Mouse (Mus musculus) C2C12 (cell line): ENCODE data around the gene Zfyve21.

Experiments used
- CEBPB ChIP-seq: IDR thresholded peaks from one replicate; pipeline ENCODE4 v1.6.1; 2011; ENCODE audit warnings: low read depth, mild to moderate bottlenecking, control low read depth, moderate library complexity
- CTCF ChIP-seq: IDR thresholded peaks from one replicate; pipeline ENCODE4 v1.5.1; 2011; ENCODE audit not compliant: control insufficient read depth, insufficient read depth, insufficient read length
- FOSL1 ChIP-seq: IDR thresholded peaks from one replicate; pipeline ENCODE4 v1.8.0; 2011; ENCODE audit warnings: mild to moderate bottlenecking, low read length; ENCODE audit not compliant: poor library complexity, insufficient read depth, severe bottlenecking
- MAX ChIP-seq: IDR thresholded peaks from one replicate; pipeline ENCODE4 v1.6.1; 2011; ENCODE audit warnings: mild to moderate bottlenecking, control low read depth
- MYOD1 ChIP-seq: IDR thresholded peaks from one replicate; pipeline ENCODE4 v1.6.1; 2011; ENCODE audit warnings: low read depth; ENCODE audit not compliant: control insufficient read depth, insufficient read length
- MYOG ChIP-seq: IDR thresholded peaks from one replicate; pipeline ENCODE4 v1.6.1; 2011; ENCODE audit not compliant: control insufficient read depth, insufficient read length; ENCODE audit errors: extremely low read depth

DNA sequence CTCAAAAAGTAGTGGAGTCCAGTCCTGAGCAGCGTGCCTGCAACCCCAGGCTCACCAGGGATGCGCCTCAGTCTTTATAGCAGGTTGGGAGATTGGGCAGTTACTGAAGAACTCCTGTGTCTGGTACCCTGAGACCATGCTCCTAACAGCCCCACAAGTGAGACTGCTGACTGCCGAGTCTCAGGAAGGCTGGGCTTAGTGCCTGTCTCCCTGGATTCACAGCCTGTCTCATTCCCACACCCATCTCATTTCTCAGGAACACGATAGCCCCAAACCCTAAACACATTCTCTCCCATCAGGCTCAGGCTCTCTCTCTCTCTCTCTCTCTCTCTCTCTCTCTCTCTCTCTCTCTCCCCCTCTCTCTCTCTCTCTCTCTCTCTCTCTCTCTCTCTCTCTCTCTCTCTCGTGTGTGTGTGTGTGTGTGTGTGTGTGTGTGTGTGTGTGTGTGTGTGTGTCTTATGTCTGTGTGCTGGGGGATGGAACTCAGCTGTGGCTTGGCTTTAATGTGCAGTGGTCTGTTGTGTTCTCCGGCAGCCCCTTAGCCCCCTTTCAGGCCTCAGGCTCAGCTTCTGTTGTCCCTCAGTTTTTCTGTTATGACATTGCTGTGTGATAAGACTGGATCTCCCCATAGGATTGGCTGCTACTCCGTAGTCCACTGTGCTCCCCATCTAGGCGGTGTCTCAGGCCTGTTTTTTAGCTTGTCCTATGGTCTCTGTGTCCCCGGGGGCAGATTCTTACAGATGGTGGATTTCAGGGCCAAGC is 44.0 kb upstream of the Zfyve21 start:
- TF ChIP-seq CTCF (no peak), FOSL1 (no peak), MYOG (no peak), MAX (no peak), CEBPB (no peak), MYOD1 (no peak)
